Mouse (Mus musculus): ENCODE measurements around the gene Eml3.

- no peak for TF ChIP-seq CTCF (IDR thresholded peaks at IDR 0.05; ENCODE audit: insufficient read depth, low read depth, low read length)
- no peak for TF ChIP-seq POLR2A (IDR thresholded peaks at IDR 0.05; ENCODE audit: insufficient read depth, low read depth, low read length)
Measured at GRCm38 (mm10) chr19:8883616-8884015, 45.7 kb upstream of the Eml3 start, which contains the start of the genes Lbhd1 and Gm49403.

Data from olfactory bulb, adult 2 months (tissue).